Mouse (Mus musculus) lung, postnatal 4 days (tissue): ENCODE measurements around the gene Rbp7.
"Not testable (repeated sequence)": the region's sequence is repeated elsewhere in the genome, so short reads cannot be mapped to it uniquely, and the experiment has no call there.

Source experiments
- DNase-seq, 2 experiments: peaks; one replicate each; pipeline ENCODE4 v3.0.0; 2021

Rbp7 gene

GRCm38 (mm10) chr4:149454263-149454662 lies 515 bp downstream of the Rbp7 start:
- no peak for DNase-seq

- DNase-seq: peak in 1 of 2 experiments; percentile 39
Observed at GRCm38 (mm10) chr4:149453656-149454055, 1.1 kb downstream of the Rbp7 start.

- DNase-seq: no peak
Observed at GRCm38 (mm10) chr4:149450636-149451035, 4.1 kb downstream of the Rbp7 start.

- no peak for DNase-seq
Observed at GRCm38 (mm10) chr4:149446309-149446708, 8.5 kb downstream of the Rbp7 start.

- DNase-seq: peak; percentile 73 to 80
Observed at GRCm38 (mm10) chr4:149445868-149446267, 8.9 kb downstream of the Rbp7 start.

GRCm38 (mm10) chr4:149444964-149445701 lies 9.6 kb downstream of the Rbp7 start:
- peak; percentile 94 to 95 for DNase-seq

- DNase-seq: no peak
Observed at GRCm38 (mm10) chr4:149444465-149444864, 10.3 kb downstream of the Rbp7 start.

GRCm38 (mm10) chr4:149442436-149442835 lies 12.3 kb downstream of the Rbp7 start:
- DNase-seq: peak in 1 of 2 experiments; percentile 16

GRCm38 (mm10) chr4:149440576-149440975 lies 14.2 kb downstream of the Rbp7 start:
- no peak for DNase-seq

GRCm38 (mm10) chr4:149431887-149432286 lies 22.9 kb downstream of the Rbp7 start:
- DNase-seq: not testable (repeated sequence)

GRCm38 (mm10) chr4:149429592-149429991 lies 25.2 kb downstream of the Rbp7 start:
- DNase-seq: no peak

- DNase-seq: peak; percentile 97 to 98
Observed at GRCm38 (mm10) chr4:149426325-149427199, 28.2 kb downstream of the Rbp7 start, which contains the start of gene Ube4b. Ube4b (minus strand) TSS chr4:149426749.

- DNase-seq: no peak
Observed at GRCm38 (mm10) chr4:149425801-149426292, 28.9 kb downstream of the Rbp7 start.

- no peak for DNase-seq
Observed at GRCm38 (mm10) chr4:149424755-149425154, 30.0 kb downstream of the Rbp7 start.

GRCm38 (mm10) chr4:149417854-149418365 lies 36.9 kb downstream of the Rbp7 start:
- DNase-seq: no peak

GRCm38 (mm10) chr4:149416986-149417385 lies 37.8 kb downstream of the Rbp7 start:
- no peak for DNase-seq

GRCm38 (mm10) chr4:149416417-149416816 lies 38.4 kb downstream of the Rbp7 start:
- no peak for DNase-seq

- DNase-seq: no peak
Observed at GRCm38 (mm10) chr4:149415651-149416169, 39.1 kb downstream of the Rbp7 start.

GRCm38 (mm10) chr4:149414259-149414658 lies 40.5 kb downstream of the Rbp7 start:
- DNase-seq: no peak

GRCm38 (mm10) chr4:149409759-149410158 lies 45.0 kb downstream of the Rbp7 start:
- no peak for DNase-seq

GRCm38 (mm10) chr4:149408331-149408730 lies 46.4 kb downstream of the Rbp7 start:
- DNase-seq: no peak

- no peak for DNase-seq
Observed at GRCm38 (mm10) chr4:149407461-149407860, 47.3 kb downstream of the Rbp7 start.
